Mouse (Mus musculus) midbrain, embryonic 11.5 days (tissue): Measurements from ENCODE around the gene Atp5j. TPM values are rescaled to one million over a fixed set of nuclear protein-coding genes. Genes with fewer than 3 reads are reported as not detected.

Experiments used
- polyA plus RNA-seq: library from polyadenylated mRNA; unstranded; fragments of >200 nt; fragmentation: Nextera tagmentation; extraction: Ambion mirVana; gene quantifications from 2 replicates; pipeline ENCODE4 v1.2.1, GENCODE M21; 2014

The Atp5j gene
- polyA plus RNA-seq, 1 experiment from 2014 or later: 822 TPM

Other genes starting within 250 kb of the Atp5j start
- 60.2 and 60.4 TPM in 2 replicates for gene Mrpl39, start 99.9 kb downstream of the Atp5j start, polyA plus RNA-seq
- gene Jam2, start 61.5 kb downstream of the Atp5j start, polyA plus RNA-seq: 95.1 and 102 TPM in 2 replicates
- 41.2 and 45.1 TPM in 2 replicates for gene Gabpa, start 700 bp downstream of the Atp5j start, polyA plus RNA-seq